Mouse (Mus musculus) monocyte, adult 5-6 weeks (primary cell): ENCODE measurements around the gene Ppfibp2. TPM values are rescaled to one million over a fixed set of nuclear protein-coding genes. Genes with fewer than 3 reads are reported as not detected.

ENCODE experiments used
- ATAC-seq: fragments of 153-309, 156-312 bp; replicated peaks from 2 replicates; pipeline ENCODE4 v1.8.0; 2017; ENCODE audit warnings: mild to moderate bottlenecking; ENCODE audit not compliant: low TSS enrichment, insufficient number of reproducible peaks, severe bottlenecking, poor library complexity, low FRiP score
- total RNA-seq: library from RNA; stranded (forward); fragments of 200-1000, 200-491, 200-594 nt; gene quantifications from 3 replicates; pipeline ENCODE4 v1.2.3, GENCODE M21; 2017

Gene Ppfibp2
- total RNA-seq, 1 experiment from 2014 or later, result 20.0 TPM

DNA sequence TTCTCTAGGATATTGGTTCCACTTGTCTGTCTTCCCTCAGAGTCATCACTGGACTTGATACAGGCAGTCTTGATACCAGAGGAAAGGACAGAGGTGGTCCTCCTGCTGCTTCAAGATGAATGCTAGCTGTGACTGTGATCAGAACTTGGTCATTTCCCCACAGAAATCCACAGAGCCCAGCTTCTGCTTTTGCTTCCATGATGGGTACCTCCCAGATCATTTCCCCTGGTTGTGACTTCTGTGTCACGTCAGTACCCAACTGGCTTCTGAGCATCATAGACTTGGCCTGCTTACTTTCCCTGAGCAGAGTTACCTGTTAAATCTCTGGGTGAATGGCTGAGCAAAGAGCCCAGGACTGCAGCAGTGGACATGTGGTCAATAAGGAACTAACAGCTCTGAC lies 12.8 kb downstream of the Ppfibp2 start:
- ATAC-seq, result peak; percentile 47; the same call in 1 of the 2 replicates

DNA sequence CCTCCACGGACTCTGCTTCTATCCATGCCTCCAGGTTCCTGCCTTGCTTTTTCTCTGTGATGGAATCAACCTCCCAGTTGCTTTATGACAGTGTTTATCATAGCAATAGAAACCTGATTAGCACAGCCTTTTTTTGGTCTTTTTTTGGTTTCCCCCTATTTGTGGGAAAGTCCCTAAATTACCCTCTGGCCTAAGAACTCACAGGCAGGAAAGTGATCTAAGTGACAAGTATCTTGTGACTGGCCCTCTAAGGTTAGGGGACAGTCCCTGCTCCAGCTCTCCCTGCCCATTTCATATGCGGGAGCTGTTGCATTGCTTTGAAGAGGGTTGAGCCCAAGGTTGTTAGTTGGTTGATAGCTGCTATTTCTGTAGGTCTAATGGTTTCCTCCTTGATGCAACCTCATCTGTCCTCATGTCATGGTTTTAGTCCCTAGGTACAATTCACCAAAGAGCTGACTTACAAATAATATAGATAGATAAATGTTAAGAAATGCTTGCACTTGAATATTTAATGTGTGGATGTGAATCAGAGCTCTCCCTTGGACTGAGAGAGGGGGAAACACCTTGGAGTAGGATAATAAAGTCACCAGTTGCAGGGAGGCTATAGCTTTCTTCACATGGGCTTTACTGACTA lies 14.7 kb downstream of the Ppfibp2 start:
- no peak for ATAC-seq

DNA sequence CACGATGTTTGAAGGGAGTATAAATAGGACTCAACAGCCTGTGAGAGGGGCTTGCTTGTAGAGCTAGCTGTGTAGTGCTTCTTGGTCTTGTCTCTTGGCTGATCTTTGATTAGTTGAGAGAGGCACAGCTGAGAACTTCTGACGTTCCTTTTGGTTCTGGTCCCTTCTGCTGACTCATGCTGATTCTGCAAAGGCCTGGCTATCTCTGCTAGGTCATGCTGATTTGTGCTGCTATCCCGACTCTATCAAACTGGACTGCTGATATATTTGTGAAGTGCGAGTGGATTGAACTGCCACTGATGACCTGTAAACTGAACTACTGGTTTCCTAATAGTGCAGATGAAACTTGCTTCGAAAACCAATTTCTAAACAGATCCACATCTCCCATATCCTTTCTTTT lies 15.9 kb downstream of the Ppfibp2 start:
- no peak for ATAC-seq

DNA sequence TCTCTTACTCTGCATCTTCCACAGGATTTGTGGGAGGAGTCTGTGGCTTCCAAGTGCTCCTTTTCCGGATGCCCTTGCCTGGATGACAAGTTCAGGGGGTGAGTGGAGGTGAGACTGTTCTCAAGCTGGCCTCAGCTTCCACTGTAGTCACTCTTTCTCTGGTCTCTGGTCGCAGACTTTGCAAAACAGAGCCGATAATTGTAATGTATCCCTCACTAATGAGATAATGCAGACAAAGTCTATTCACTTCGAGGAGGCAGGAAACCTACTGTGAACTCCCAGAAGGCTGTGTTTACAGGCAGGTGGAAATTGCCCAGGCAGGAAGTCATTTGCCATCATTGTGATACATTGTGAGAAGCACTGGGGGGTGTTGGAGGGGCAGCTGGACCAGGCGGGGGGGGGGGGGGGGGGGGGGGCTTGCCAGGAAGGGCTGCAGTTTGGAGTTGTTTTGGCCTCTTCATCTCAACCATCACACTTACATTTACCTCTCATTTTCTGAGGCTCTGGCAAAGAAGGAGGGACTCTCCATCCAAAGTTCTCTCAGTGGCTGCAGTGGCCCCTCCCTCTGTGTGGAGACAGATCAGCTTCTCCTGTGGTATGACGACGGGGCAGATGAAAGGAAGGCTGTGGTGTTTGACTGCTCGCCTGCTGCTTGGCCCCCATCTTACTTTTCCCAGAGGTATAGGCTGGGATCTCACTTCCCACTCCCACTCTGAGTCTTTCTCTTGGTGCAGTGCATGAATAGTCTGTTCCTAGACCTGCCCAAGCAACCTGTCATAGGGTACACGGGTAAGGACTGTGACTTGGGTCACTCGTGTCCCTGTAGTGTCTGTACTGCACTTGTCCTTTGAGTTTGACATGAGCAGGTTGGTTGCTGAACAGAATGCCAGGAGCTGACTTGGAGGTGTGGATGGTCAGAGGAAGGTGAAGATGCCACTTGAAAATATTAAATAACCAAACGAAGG lies 23.3 kb downstream of the Ppfibp2 start:
- ATAC-seq, result 0 out of 2 replicates have a peak, but pooled peaks have one; percentile 27

DNA sequence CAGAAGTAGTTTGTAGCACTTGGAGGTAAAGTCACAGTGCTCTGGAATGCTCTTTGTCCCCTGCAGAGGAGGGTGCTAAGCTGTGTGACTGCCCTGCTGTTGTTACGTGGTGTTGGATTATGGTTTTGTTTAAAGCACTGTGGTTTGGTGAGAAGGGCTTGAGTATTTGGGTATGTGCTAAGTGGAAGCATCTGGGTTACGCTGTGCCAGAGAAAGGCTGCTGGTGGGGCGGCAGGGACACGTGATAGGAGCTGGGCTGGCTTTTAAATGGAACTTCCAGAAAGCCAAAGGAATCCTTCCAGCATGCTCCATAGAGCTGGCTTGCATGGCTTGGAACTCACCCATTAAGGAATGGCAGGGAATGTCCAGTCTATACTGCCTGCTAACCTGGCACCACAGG lies 24.2 kb downstream of the Ppfibp2 start:
- no peak for ATAC-seq

DNA sequence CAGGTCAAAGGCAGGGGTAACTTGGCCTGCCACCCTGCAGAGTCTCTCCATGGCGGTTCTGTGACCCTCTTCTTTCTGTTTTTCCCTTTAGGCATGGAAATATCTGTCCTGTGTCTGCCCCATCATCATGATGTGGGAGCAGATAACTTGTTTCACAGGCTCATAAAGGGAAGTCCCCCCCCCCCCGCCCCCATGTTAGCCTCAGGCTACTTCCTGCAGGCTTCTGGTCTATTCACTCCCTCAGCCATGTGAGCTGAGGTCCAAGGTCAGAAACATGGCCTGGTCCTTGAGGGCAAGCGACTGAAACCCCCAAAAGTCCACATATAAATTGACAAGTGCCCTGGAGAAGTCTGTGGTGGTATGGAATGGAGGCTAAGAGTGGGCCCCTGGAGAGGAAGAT lies 25.1 kb downstream of the Ppfibp2 start:
- ATAC-seq, result no peak

DNA sequence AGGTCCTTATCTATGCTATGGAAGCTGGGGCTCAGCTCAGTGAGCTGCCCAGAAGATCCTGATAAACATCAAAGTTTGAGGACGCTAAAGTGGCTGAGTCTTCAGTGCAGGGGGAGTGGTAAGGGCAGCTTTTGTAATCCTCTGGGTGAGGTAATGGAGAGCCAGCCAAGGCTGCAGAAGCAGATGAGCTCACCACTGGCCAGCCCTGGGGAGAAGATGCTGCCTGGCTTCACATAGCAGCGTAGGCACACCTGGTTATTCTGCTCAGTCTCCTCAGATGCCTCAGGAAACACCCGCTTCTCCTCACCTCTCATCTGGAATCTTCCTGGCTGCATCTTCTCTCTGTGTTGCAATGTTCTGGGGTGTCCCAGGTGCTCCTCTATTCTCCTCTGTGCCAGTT lies 29.4 kb downstream of the Ppfibp2 start:
- ATAC-seq, result no peak

DNA sequence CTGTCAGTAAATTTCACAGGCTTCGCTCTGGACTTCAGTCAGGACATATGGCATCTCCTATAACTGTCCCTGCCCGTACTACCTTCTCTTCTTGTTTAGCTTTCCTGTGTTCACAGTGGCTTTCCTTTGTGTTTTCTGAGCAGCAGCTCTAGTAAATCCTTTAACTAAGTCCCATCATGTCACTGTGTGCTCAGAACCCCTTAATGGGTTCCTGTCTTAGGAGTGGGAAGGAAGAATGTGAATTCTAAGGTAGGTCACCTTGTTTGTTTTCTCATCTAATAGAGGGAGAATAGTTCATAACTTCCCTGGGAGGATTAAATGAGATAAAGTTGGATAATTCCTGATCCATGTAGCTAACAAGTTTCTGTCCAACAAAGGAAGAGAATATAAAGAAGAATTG lies 30.1 kb downstream of the Ppfibp2 start, which contains the start of gene 5330417H12Rik:
5330417H12Rik (minus strand) TSS at position 101 of the 400 bp plus-strand sequence.
- ATAC-seq, result no peak

DNA sequence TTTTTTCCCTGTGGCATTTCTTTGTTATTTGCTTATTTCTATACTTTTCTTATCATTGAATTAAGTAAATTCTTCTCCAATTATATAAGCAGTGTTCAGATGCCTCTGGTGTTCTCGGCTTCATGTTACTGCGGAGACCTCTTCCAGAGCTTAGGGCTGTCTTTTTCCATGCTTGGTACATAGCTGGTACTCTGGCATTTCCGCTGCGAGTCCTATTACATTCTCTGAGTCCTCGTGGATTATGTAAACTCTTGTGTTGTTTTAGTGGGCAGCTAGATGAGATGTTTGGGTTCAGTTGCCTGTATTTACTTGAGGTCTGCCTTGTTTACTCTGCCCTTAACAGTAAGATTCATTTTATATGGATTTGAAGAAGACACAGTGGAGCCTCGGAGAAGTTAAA lies 30.8 kb downstream of the Ppfibp2 start:
- ATAC-seq, result no peak

DNA sequence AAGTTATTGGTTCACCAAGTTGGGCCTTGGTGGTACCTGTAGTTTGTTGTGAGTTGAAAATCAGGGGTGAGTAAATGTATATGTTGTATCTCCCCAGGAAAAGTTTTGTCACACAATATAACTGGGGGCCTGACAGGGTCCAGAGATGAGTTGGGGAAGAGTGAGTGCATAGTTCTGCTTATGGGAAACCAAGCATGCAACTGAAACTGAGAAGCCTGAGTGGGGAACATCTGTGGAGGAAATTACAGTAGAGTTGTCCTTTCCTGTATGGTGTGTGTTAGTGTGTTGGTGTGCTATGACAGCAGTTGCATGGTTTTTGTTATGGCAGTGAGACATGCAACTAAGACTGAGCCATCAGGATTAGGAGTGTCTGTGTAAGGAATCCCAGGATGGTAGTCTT lies 33.4 kb downstream of the Ppfibp2 start:
- ATAC-seq, result no peak

DNA sequence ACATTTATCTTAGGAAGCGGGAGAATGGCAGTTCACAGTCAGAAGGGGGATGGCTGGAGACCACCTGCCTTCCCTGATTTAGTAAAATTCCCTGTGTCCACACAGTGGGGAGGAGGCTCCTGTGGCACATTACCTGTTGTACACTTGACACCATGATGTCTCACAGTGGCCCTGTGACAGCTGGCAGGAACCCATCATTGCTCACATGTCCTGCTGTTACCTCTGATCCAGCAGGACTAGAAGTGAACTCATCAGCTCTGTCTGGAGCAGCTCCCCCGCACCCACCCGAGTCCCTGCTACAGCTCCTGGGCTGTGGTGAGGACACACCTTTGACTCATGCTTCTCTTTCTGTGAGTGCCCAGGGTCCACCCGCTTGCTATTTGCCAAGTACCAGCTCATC lies 38.2 kb downstream of the Ppfibp2 start:
- no peak for ATAC-seq

DNA sequence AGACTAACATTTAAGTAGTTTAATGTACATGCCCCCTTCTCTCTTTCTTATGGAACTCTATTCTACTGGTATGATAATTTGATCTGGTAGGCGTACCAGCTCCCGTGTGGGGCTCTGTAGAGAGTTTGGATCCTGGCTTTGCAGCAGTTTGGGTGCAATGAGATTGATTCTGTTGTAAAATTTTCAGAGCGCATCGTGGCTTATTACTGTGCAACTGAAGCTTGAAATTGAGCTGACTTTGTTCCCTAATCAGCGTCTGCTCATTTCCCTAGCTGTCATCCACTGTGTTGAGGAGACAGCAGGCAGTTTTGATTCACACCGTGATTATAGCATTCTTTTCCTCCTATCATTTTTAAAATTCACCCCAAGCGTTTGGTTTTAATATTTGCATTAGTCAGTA lies 42.4 kb downstream of the Ppfibp2 start:
- ATAC-seq, result no peak

DNA sequence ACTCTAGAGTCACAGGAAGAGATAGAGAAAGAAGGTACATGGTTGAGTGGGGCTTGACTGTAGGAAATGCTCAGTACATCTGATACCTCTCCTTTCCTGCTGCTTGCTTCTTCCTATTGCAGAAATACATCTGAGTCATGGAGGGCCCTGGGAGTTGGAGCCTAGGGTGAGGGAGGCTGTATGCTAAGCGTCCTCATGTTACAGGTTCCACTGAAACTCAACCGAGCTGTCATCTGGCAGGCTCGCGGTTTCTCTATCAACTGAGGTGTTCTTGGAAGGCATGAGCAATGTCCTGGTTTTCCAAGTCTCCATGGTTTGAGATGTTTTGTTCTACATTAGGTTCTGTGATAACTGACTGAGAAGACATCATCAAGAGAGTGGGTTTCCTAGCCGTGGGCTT lies 43.0 kb downstream of the Ppfibp2 start:
- no peak for ATAC-seq

DNA sequence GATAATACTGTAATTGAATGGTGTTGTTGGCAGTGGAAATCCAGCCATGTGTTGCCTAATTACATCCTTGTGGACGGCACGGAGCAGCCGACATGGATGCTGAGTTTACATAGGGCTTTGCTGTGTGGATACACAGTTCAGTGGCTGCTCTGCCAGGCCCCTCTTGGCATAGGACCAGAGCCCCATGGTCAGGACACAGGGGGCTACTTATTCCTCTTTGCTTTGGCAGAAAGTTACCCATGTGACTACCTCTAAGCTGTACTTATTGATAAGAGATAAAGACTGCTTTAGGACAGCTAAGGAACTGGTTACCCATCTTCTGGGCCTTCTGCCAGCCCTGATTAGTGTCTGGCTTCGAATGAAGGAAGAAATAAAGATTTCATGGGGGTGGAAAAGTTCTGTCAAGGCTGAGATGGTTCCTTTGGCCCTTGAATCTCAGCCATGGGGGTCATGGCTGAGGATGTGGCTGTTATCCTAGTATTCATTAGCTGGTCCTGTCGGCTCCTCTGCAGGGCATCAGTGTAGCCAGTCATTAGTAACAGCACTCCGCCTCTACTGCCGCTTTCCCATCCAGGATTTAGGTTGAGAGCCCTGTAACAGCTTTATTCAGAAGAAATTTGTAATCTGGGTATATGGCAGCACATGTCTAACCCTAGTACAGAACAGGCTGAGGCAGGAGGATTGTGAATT lies 47.7 kb downstream of the Ppfibp2 start:
- no peak for ATAC-seq

DNA sequence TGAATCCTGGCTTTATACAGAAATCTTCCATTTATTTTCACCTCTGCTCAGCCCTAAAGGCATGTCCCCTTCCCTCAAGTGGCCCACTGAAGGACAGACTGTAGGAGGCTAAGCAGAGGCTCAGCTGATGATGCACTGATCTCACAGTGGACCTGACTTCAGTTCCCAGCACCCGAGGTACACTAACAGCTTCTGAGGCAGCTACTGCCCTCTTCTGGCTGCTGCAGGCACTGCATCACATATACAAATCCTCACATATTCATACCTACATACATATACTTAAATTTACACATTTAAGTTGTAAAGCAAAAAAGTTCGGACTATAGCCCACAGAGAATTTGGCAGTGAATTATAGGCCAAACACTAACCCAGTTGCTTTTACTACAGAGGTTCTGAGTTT lies 50.0 kb downstream of the Ppfibp2 start:
- no peak for ATAC-seq

DNA sequence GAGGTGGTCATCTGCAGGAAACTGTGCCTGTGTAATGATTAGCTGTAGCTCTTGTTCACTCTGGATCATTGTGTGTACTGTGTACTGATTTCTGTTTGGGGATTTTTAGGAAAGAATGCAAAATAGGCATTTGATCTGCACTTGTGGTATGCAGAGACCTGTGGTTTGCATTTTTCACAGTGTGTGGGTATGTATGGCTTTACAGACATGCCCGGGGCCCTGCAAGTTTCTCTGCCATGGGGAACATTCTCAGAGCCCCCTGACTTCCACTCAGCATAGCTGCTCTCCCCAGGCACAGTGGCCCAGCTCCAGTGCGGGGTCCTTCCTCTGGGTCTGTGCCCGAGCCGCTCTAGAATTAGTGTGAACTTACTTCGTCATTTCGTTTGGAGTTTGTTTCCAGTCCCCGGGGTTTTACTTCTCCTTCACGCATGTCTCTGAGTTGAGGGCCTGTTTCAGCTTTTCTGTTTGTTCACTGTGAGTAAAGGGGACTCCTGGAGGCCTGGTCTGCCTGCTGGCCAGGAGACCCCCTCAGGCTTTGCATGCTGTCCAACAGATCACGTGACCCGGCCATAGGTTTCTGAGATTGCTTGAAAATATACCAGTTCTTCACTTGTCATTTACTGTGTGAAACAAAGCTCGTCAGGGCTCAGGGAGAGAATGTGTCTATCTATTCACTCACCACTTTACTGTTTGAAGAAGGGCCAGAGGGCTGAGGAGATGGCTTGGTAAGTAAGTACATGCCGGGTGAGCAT lies 54.1 kb downstream of the Ppfibp2 start:
- ATAC-seq, result no peak

DNA sequence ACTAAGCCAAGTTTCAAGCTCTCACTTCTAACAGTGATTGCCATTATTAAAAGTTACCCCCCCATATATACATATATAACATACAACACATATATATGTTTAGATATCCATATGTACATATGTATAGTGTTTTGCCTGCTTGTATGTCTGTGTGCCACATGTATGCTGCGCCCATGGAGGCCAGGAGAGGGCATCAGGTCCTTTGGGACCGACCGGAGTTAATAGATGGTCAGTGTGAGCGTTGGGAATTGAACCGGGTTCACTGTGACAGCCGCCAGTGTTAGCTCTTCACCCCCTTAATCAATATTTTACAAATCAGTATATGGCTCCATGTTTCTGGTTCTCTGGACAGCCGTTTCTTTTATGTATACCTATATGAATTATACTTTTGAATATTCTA lies 55.0 kb downstream of the Ppfibp2 start:
- no peak for ATAC-seq

DNA sequence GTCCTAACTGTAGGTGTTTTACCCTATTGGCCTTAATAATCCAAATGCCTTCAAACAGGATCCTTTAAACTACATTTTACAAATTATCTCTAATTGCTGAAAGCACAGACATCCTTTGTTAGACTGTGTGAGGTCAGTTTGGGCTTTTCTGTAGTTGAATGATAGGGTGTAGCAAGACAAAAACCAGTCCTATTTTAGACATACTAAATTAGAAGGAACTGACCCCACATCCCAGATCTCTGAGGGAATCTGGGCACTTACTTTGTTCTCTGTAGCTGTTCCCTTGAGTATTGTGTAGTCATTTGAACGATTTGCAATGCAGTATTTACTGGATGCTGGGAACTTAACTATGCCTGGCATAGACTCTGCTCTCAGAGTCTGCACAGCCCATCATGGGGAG lies 56.8 kb downstream of the Ppfibp2 start:
- no peak for ATAC-seq

DNA sequence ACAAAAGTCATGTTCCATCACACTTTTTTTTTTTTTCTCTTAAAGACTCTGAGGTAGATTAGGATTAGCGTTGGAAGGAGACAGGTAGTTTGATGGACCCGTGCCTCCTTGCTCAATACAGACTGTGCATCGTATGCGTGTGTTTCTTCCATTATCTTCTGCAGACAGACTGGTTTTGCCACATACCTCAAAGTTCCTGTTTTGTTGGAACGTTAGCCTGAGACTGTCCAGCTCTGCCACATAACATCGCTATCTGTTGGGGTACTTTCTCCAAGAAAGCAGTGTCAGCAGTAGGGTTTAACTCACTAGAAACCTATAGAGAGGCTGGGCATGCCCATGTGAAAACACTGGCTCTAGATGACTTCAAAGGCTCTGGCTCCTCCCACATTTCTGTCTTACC lies 61.4 kb downstream of the Ppfibp2 start:
- no peak for ATAC-seq
